Comparison of ENCODE assay signal across 8 mouse cellular contexts in the genomic region with DNA sequence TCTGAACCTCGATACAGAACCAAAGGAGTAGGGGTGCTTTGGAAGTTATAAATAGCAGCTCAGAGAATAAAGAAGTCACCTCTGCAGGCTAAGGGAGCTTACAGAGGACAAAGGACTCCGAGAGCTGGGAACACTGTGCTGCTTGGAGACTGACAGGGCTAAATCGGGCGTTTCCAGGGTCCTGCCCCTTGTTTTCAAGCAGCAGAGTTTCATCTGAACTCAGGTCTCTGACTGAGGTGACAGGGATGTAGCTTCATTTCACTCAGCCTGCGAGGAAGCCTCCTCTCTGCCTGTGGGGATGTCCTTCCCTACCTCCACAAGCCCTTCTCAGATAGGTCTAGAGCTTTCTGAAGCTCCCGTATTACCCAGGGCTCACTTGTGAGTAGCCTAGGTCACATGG.
DNase-seq lines count a peak whose midpoint lies in the region; ATAC-seq lines count a peak whose summit lies in the region.
"Had no signal": no experiment of that assay in that cellular context is flagged by ENCODE, and none has a peak within 500 bp of the region (broad histone marks: within the 10 kb centered on the region; RNA-seq: fewer than 3 reads in every experiment).

No protein-coding gene starts in this region.

- no peaks in the 10 kb centered on the region for H3K27me3 ChIP-seq in heart, embryonic 16.5 days (ENCODE audit: control insufficient read depth, insufficient read depth, low read length)
- H3K27me3 ChIP-seq in midbrain, embryonic 12.5 days, result peaks cover 22% of the 10 kb centered on the region; the same call in 1 of the 2 replicates

- no peaks in the 10 kb centered on the region for H3K36me3 ChIP-seq in heart, embryonic 16.5 days (ENCODE audit: control insufficient read depth, insufficient read depth)
- H3K36me3 ChIP-seq in midbrain, embryonic 12.5 days, result no peaks in the 10 kb centered on the region

- peaks cover 23% of the 10 kb centered on the region for H3K4me1 ChIP-seq in heart, embryonic 16.5 days (ENCODE audit: control insufficient read depth, insufficient read depth, low read length)
- peaks cover 67% of the 10 kb centered on the region for H3K4me1 ChIP-seq in midbrain, embryonic 12.5 days

- H3K9me3 ChIP-seq in heart, embryonic 16.5 days (replicated peaks; ENCODE audit: control insufficient read depth, low read length), result no peaks in the 10 kb centered on the region
- H3K9me3 ChIP-seq in midbrain, embryonic 12.5 days, result no peaks in the 10 kb centered on the region

- WGBS in heart, embryonic 16.5 days, result 22% methylated on average over 6 of the region's 6 CpGs
- 2% methylated on average over 6 of the region's 6 CpGs for WGBS in midbrain, embryonic 12.5 days

- peak overlapping the region; percentile 85 for H3K27ac ChIP-seq in heart, embryonic 16.5 days (ENCODE audit: low read length)
- peak overlapping the region; percentile 94 for H3K27ac ChIP-seq in midbrain, embryonic 12.5 days (replicated peaks)

- ATAC-seq in heart, embryonic 16.5 days (replicated peaks; ENCODE audit: extremely low read depth, insufficient read depth, low FRiP score), result peak; percentile 59; the same call in 1 of the 2 replicates
- ATAC-seq in midbrain, embryonic 12.5 days (ENCODE audit: low FRiP score, low read depth), result peak; percentile 56
- ATAC-seq in megakaryocyte-erythroid progenitor cell, adult 5-6 weeks (replicated peaks; ENCODE audit: low FRiP score, low TSS enrichment, poor library complexity, severe bottlenecking), result no peak

- H3K4me3 ChIP-seq in heart, embryonic 16.5 days (ENCODE audit: low read length), result peak overlapping the region; percentile 42
- H3K4me3 ChIP-seq in midbrain, embryonic 12.5 days, result peak overlapping the region; percentile 30

- H3K9ac ChIP-seq in heart, embryonic 16.5 days (ENCODE audit: low read length), result peak overlapping the region; percentile 28
- peak overlapping the region; percentile 59 for H3K9ac ChIP-seq in midbrain, embryonic 12.5 days (replicated peaks)

- DNase-seq in MN1 (ENCODE audit: low spot score) (peak; percentile 46), ZHBTc4 (ENCODE audit: low read depth, low spot score) (peak; percentile 5)
- no peak for DNase-seq in layer of hippocampus, postnatal 36 days
- DNase-seq in gastrocnemius, adult 8-10 months (ENCODE audit: low spot score in 2 of 2), result no peak
- DNase-seq: kidney, adult 8-10 months had no signal

- H3K4me2 ChIP-seq in heart, embryonic 16.5 days (ENCODE audit: low read depth, low read length), result peak overlapping the region; percentile 60
- H3K4me2 ChIP-seq in midbrain, embryonic 12.5 days (replicated peaks), result peak overlapping the region; percentile 54

Comparison
In these comparisons a context has a peak if more than half of its experiments do, and no peak if none do; other contexts are left out.
1. DNase-seq: peak in MN1 (single experiment) and ZHBTc4 (single experiment); none in layer of hippocampus, postnatal 36 days (0 of 2) and gastrocnemius, adult 8-10 months (0 of 2).